Mouse (Mus musculus): Measurements from ENCODE around the gene Camk2d. TPM values are rescaled to one million over a fixed set of nuclear protein-coding genes. Genes with fewer than 3 reads are reported as not detected.

Camk2d gene
- polyA plus RNA-seq, 1 experiment from 2014 or later: 15.4 TPM

DNA sequence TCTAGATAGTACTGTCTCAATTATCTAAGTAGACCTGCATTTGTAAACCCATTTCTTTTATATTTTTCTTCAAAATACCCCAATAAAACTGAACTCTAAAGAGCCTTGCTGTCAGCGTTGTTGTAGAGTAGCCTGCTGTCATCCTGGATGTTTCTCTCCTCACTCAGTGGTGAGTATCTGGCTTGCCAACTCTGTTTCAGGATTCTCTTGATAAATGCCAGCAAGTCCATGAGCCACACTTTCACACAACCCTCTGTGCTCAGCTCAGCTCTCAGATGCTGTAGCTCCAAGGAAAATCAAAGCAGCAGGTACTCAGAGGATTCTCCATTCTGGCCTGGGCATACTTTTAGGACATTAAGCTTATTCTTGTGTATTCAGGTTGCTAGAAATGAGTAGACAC lies 109.4 kb downstream of the Camk2d start:
- WGBS: 90% methylated on average over 1 of the region's 1 CpGs

DNA sequence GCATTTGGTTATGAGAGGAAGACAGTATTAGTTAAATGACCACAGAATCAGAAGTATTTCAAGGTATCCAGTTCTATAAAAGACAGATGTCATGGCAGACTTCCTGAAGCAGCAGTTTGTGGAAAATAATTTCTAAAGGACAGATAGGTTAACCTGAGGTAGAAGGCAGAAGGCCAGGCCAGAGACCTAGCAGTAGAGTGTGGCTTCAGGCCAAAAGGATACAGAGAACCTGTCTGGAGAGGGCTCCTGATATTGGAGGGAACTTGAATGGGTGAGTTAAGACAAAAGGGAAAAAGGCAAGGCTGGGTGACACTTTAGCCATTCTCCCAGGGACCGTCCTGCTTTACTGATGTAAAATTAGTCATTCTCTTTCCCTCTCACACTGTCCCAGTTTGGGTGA lies 118.2 kb downstream of the Camk2d start:
- ATAC-seq (ENCODE audit: insufficient number of reproducible peaks, low FRiP score, low TSS enrichment, low read depth) (no peak), DNase-seq (ENCODE audit: low spot score) (no peak)
- Histone ChIP-seq H3K4me1 (ENCODE audit: control insufficient read depth, insufficient read depth, low read length) (no peaks in the 10 kb centered on the region), H3K4me2 (ENCODE audit: low read depth, severe bottlenecking) (no peak overlapping the region), H3K27ac (replicated peaks; ENCODE audit: low read depth, low read length) (no peak overlapping the region), H3K9me3 (ENCODE audit: control insufficient read depth, low read length) (no peaks in the 10 kb centered on the region), H3K36me3 (ENCODE audit: control insufficient read depth, insufficient read depth, low read length) (no peaks in the 10 kb centered on the region), H3K27me3 (ENCODE audit: control insufficient read depth, insufficient read depth, low read length) (no peaks in the 10 kb centered on the region), H3K9ac (ENCODE audit: low read length) (no peak overlapping the region), H3K4me3 (ENCODE audit: low read depth, low read length) (no peak overlapping the region)
- WGBS: 57% methylated on average over 1 of the region's 1 CpGs

More for the DNA sequence above, 109.4 kb downstream of the Camk2d start:
- H3K4me2 ChIP-seq (ENCODE audit: low read depth, severe bottlenecking): no peak overlapping the region
- no peaks in the 10 kb centered on the region for H3K27me3 ChIP-seq (ENCODE audit: control insufficient read depth, insufficient read depth, low read length)
- no peaks in the 10 kb centered on the region for H3K36me3 ChIP-seq (ENCODE audit: control insufficient read depth, insufficient read depth, low read length)
- no peaks in the 10 kb centered on the region for H3K4me1 ChIP-seq (ENCODE audit: control insufficient read depth, insufficient read depth, low read length)
- no peak overlapping the region for H3K27ac ChIP-seq (replicated peaks; ENCODE audit: low read depth, low read length)
- H3K9me3 ChIP-seq (ENCODE audit: control insufficient read depth, low read length): no peaks in the 10 kb centered on the region
- DNase-seq (ENCODE audit: low spot score) (no peak), ATAC-seq (ENCODE audit: insufficient number of reproducible peaks, low FRiP score, low TSS enrichment, low read depth) (no peak)
- no peak overlapping the region for H3K4me3 ChIP-seq (ENCODE audit: low read depth, low read length)
- no peak overlapping the region for H3K9ac ChIP-seq (ENCODE audit: low read length)

DNA sequence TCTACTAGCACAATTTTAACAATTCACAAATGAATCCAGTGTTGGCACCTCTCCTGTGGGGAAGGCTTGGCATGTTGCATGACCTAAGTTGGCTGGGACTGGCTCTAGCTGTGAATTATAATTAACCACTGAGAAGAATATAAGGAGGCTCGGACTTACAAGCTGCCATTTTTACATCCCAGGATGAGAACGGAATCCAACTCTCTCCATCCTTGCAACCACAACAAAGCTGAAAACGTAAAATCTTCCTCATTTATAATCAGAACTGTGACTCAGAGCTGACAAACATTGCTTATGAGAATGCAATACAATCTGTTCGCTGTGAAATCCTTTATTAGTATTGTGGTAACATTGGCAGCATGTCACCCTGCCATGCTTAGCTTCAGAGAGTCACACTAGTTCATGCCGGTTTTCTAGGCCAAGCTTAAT lies 126.9 kb downstream of the Camk2d start:
- ATAC-seq (ENCODE audit: insufficient number of reproducible peaks, low FRiP score, low TSS enrichment, low read depth) (no peak), DNase-seq (ENCODE audit: low spot score) (no peak)
- WGBS: 88% methylated on average over 5 of the region's 5 CpGs
- H3K9ac ChIP-seq (ENCODE audit: low read length): no peak overlapping the region
- H3K36me3 ChIP-seq (ENCODE audit: control insufficient read depth, insufficient read depth, low read length): no peaks in the 10 kb centered on the region
- H3K4me2 ChIP-seq (ENCODE audit: low read depth, severe bottlenecking): no peak overlapping the region
- no peak overlapping the region for H3K4me3 ChIP-seq (ENCODE audit: low read depth, low read length)
- no peak overlapping the region for H3K27ac ChIP-seq (replicated peaks; ENCODE audit: low read depth, low read length)
- H3K4me1 ChIP-seq (ENCODE audit: control insufficient read depth, insufficient read depth, low read length): no peaks in the 10 kb centered on the region
- no peaks in the 10 kb centered on the region for H3K27me3 ChIP-seq (ENCODE audit: control insufficient read depth, insufficient read depth, low read length)
- H3K9me3 ChIP-seq (ENCODE audit: control insufficient read depth, low read length): no peaks in the 10 kb centered on the region

DNA sequence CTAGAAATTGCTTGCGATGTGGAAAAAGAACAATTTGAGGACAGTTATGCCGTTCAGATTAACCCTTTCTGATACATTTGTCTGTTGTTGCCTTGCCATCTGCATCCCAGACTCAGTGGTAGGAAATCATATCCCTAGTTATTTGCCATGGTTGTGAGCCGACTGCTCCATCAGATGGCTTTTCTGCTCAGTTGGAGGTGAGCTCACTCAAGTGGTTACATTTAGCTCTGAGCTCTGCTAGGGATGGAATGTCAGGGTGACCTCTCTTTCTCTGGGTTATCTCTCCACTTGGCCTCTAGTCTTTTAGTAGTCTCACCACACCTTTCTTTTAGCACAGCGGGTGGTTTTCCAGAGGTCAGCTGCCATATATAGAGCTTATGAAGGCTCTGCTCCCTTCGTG lies 127.4 kb downstream of the Camk2d start:
- Histone ChIP-seq H3K9me3 (ENCODE audit: control insufficient read depth, low read length) (no peaks in the 10 kb centered on the region), H3K27ac (replicated peaks; ENCODE audit: low read depth, low read length) (no peak overlapping the region), H3K36me3 (ENCODE audit: control insufficient read depth, insufficient read depth, low read length) (no peaks in the 10 kb centered on the region), H3K9ac (ENCODE audit: low read length) (no peak overlapping the region), H3K27me3 (ENCODE audit: control insufficient read depth, insufficient read depth, low read length) (no peaks in the 10 kb centered on the region), H3K4me1 (ENCODE audit: control insufficient read depth, insufficient read depth, low read length) (no peaks in the 10 kb centered on the region), H3K4me2 (ENCODE audit: low read depth, severe bottlenecking) (no peak overlapping the region), H3K4me3 (ENCODE audit: low read depth, low read length) (no peak overlapping the region)
- WGBS: 77% methylated on average over 5 of the region's 5 CpGs
- DNase-seq (ENCODE audit: low spot score) (no peak), ATAC-seq (ENCODE audit: insufficient number of reproducible peaks, low FRiP score, low TSS enrichment, low read depth) (no peak)

DNA sequence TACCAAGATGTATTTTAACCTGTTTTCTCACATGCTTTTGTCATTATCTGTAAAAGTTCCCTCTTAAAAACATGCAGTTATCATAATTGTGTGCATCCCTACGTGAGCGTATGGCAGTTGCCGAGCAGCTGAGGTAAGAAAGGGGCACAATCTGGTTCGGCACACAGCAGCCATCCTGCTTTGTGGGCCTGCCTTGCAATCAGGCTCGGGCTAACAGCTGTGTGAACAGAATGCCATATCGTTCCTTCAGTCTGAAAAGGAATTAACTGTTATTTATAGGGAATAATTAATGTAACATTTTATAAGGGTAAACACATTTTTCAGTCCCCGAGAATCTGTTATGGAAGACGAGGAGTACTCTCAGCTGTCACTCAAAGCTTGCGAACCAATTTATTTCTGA lies 129.5 kb downstream of the Camk2d start:
- ATAC-seq (ENCODE audit: insufficient number of reproducible peaks, low FRiP score, low TSS enrichment, low read depth): no peak

DNA sequence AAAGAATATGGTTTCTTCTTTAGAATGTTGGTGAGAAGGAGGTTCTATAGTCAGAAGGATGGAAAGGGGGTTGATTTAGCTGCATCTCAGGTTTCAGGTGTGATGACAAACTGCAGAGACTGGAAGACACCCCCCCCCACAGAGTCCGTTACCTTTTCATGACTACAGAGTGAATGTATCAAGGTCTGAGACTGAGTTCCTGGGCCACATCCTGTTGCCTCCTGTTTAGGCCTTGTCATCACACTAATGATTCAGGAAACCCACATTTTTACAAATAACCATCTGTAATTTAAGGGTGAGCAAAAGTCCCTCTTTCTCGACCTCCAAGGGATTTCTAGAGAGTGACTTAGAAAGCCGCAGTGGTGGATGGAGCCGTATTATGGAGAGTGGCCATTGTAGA lies 131.3 kb downstream of the Camk2d start:
- Histone ChIP-seq H3K27me3 (ENCODE audit: control insufficient read depth, insufficient read depth, low read length) (no peaks in the 10 kb centered on the region), H3K9me3 (ENCODE audit: control insufficient read depth, low read length) (no peaks in the 10 kb centered on the region), H3K36me3 (ENCODE audit: control insufficient read depth, insufficient read depth, low read length) (no peaks in the 10 kb centered on the region), H3K27ac (replicated peaks; ENCODE audit: low read depth, low read length) (no peak overlapping the region), H3K4me3 (ENCODE audit: low read depth, low read length) (no peak overlapping the region), H3K4me2 (ENCODE audit: low read depth, severe bottlenecking) (no peak overlapping the region), H3K9ac (ENCODE audit: low read length) (no peak overlapping the region), H3K4me1 (ENCODE audit: control insufficient read depth, insufficient read depth, low read length) (no peaks in the 10 kb centered on the region)
- 95% methylated on average over 4 of the region's 4 CpGs for WGBS
- ATAC-seq (ENCODE audit: insufficient number of reproducible peaks, low FRiP score, low TSS enrichment, low read depth) (no peak), DNase-seq (ENCODE audit: low spot score) (no peak)

More for the DNA sequence above, 129.5 kb downstream of the Camk2d start:
- H3K4me1 ChIP-seq (ENCODE audit: control insufficient read depth, insufficient read depth, low read length): no peaks in the 10 kb centered on the region
- H3K9ac ChIP-seq (ENCODE audit: low read length): no peak overlapping the region
- no peak for DNase-seq (ENCODE audit: low spot score)
- no peak overlapping the region for H3K4me2 ChIP-seq (ENCODE audit: low read depth, severe bottlenecking)
- no peak overlapping the region for H3K4me3 ChIP-seq (ENCODE audit: low read depth, low read length)
- no peaks in the 10 kb centered on the region for H3K27me3 ChIP-seq (ENCODE audit: control insufficient read depth, insufficient read depth, low read length)
- H3K9me3 ChIP-seq (ENCODE audit: control insufficient read depth, low read length): no peaks in the 10 kb centered on the region
- 83% methylated on average over 9 of the region's 9 CpGs for WGBS
- no peak overlapping the region for H3K27ac ChIP-seq (replicated peaks; ENCODE audit: low read depth, low read length)
- no peaks in the 10 kb centered on the region for H3K36me3 ChIP-seq (ENCODE audit: control insufficient read depth, insufficient read depth, low read length)

DNA sequence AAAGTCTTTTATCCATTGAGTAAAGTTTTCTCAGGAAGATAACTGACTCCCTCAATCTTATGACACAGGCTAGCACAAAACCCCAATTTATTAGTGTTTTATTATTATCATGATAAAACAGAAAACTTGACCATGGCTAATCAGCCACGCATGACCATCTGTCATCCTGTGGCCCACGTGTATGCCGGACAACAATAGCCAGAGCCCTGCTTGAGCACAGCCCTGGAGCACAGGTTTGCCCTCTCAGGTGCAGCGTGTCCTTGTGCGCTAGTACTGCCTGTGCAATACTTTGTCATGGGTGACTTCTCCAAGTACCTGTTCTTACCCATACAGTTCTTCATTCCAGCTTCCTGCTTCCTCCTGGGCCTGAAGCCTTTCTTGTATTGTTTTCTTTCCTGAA lies 134.3 kb downstream of the Camk2d start:
- no peak for ATAC-seq (ENCODE audit: insufficient number of reproducible peaks, low FRiP score, low TSS enrichment, low read depth)
- H3K36me3 ChIP-seq (ENCODE audit: control insufficient read depth, insufficient read depth, low read length): no peaks in the 10 kb centered on the region
- H3K9ac ChIP-seq (ENCODE audit: low read length): no peak overlapping the region
- no peak overlapping the region for H3K4me2 ChIP-seq (ENCODE audit: low read depth, severe bottlenecking)
- H3K27me3 ChIP-seq (ENCODE audit: control insufficient read depth, insufficient read depth, low read length): no peaks in the 10 kb centered on the region
- no peaks in the 10 kb centered on the region for H3K4me1 ChIP-seq (ENCODE audit: control insufficient read depth, insufficient read depth, low read length)
- no peak for DNase-seq (ENCODE audit: low spot score)
- H3K4me3 ChIP-seq (ENCODE audit: low read depth, low read length): no peak overlapping the region
- WGBS: 92% methylated on average over 5 of the region's 5 CpGs
- H3K9me3 ChIP-seq (ENCODE audit: control insufficient read depth, low read length): no peaks in the 10 kb centered on the region
- no peak overlapping the region for H3K27ac ChIP-seq (replicated peaks; ENCODE audit: low read depth, low read length)

DNA sequence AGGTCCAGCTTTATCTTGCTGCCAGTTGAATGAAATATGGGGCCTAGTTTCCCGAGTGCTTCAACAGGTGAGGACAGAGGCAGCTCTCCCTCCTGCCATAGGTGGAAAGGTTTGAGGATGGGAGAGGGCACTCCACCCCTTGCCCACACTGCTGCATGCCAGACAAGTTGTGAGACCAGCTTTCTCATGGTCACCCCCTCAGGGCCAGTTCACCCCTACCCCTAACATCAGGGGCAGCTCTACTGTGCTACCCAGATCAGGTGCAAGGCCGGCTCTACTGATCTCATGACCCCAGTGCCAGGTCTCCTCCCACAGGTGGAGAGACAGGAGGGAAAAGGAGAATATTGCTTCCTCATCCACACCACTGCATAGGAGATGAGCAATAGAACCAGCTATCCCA lies 136.2 kb downstream of the Camk2d start:
- DNase-seq (ENCODE audit: low spot score) (no peak), ATAC-seq (ENCODE audit: insufficient number of reproducible peaks, low FRiP score, low TSS enrichment, low read depth) (peak; percentile 51; the same call in 1 of the 2 replicates)
- WGBS: 98% methylated on average over 2 of the region's 2 CpGs
- Histone ChIP-seq H3K4me1 (ENCODE audit: control insufficient read depth, insufficient read depth, low read length) (no peaks in the 10 kb centered on the region), H3K4me3 (ENCODE audit: low read depth, low read length) (no peak overlapping the region), H3K27ac (replicated peaks; ENCODE audit: low read depth, low read length) (no peak overlapping the region), H3K9ac (ENCODE audit: low read length) (no peak overlapping the region), H3K27me3 (ENCODE audit: control insufficient read depth, insufficient read depth, low read length) (no peaks in the 10 kb centered on the region), H3K9me3 (ENCODE audit: control insufficient read depth, low read length) (no peaks in the 10 kb centered on the region), H3K36me3 (ENCODE audit: control insufficient read depth, insufficient read depth, low read length) (no peaks in the 10 kb centered on the region), H3K4me2 (ENCODE audit: low read depth, severe bottlenecking) (no peak overlapping the region)

DNA sequence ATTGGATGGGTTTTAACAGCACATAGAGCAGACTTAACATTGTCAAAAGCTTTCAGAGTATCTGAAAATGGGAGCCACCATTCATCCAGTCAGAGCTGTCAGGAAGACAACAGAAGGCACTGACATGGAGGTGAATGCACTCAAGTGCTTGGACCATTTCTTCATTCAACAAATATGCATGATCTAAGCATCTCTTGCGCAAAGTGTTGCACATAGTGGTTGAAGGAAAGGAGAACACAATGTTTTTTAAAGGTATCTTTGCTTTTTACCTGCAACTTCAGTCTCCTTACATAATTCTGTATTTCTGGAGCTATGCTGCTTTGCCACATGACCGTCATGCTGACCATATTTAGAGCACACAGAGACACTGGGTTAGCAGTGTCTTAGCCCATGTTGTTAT lies 138.4 kb downstream of the Camk2d start:
- Histone ChIP-seq H3K4me1 (ENCODE audit: control insufficient read depth, insufficient read depth, low read length) (no peaks in the 10 kb centered on the region), H3K4me2 (ENCODE audit: low read depth, severe bottlenecking) (no peak overlapping the region), H3K4me3 (ENCODE audit: low read depth, low read length) (no peak overlapping the region), H3K9me3 (ENCODE audit: control insufficient read depth, low read length) (no peaks in the 10 kb centered on the region), H3K27ac (replicated peaks; ENCODE audit: low read depth, low read length) (no peak overlapping the region), H3K9ac (ENCODE audit: low read length) (no peak overlapping the region), H3K27me3 (ENCODE audit: control insufficient read depth, insufficient read depth, low read length) (no peaks in the 10 kb centered on the region), H3K36me3 (ENCODE audit: control insufficient read depth, insufficient read depth, low read length) (no peaks in the 10 kb centered on the region)
- 96% methylated on average over 2 of the region's 2 CpGs for WGBS
- no peak for ATAC-seq (ENCODE audit: insufficient number of reproducible peaks, low FRiP score, low TSS enrichment, low read depth)
- DNase-seq (ENCODE audit: low spot score): no peak
